Mouse (Mus musculus): Measurements from ENCODE around the gene Acaca. TPM values are rescaled to one million over a fixed set of nuclear protein-coding genes. Genes with fewer than 3 reads are reported as not detected.

The Acaca gene
- 14.3 to 40.4 TPM (median 28.7 TPM) in 3 replicates for total RNA-seq (2017)

- ATAC-seq (replicated peaks; ENCODE audit: insufficient number of reproducible peaks, low FRiP score, low TSS enrichment, poor library complexity, severe bottlenecking): peak; percentile 66; the same call in 1 of the 2 replicates
Observed at GRCm38 (mm10) chr11:84128943-84129798, at the start of gene Acaca, which contains the start of gene Tada2a. Acaca (plus strand) TSS chr11:84129672. Tada2a (minus strand) TSS chr11:84129600.

DNA sequence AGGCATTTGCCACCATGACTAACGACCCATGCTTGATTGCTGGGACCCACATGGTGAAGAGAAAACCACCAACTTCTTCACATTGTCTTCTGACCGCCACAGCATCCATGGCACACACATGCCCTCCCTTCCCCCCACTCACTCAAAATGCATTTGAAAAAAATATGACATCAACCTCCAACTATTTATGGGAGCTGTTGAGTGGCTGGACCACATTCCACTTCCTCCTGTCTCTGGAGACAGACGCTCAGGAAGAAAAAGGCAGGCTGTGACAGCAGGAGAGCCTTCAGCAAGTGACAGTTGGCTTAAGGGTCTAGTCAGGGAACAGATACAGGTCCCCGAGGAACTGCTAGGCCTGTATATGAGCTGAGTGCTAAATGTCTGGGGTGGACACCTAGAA is 49.6 kb upstream of the Acaca start:
- ATAC-seq (replicated peaks; ENCODE audit: insufficient number of reproducible peaks, low FRiP score, low TSS enrichment, poor library complexity, severe bottlenecking): no peak

- no peak for ATAC-seq (replicated peaks; ENCODE audit: insufficient number of reproducible peaks, low FRiP score, low TSS enrichment, poor library complexity, severe bottlenecking)
Observed at GRCm38 (mm10) chr11:84080327-84080726, 49.1 kb upstream of the Acaca start.

- no peak for ATAC-seq (replicated peaks; ENCODE audit: insufficient number of reproducible peaks, low FRiP score, low TSS enrichment, poor library complexity, severe bottlenecking)
Observed at GRCm38 (mm10) chr11:84081901-84082300, 47.6 kb upstream of the Acaca start.

GRCm38 (mm10) chr11:84090572-84090971 is 38.9 kb upstream of the Acaca start:
- no peak for ATAC-seq (replicated peaks; ENCODE audit: insufficient number of reproducible peaks, low FRiP score, low TSS enrichment, poor library complexity, severe bottlenecking)

DNA sequence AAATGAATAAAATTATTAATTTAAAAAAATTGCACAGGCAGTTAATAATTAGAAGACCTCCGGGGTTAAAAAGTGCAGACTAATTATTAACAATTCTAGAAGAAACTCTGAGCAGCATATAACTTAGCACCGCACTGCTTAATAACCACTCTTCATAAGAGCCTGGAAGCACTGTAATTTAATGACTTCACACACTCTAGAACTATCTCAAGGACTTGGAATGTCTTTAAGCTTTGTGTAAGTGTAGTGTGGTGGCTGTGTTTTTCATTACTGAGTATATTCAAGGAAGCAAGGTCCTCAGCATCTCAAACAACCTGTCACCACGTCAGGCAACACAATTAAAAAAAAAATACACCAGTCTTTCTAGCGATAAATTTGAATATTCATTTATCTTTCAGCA is 34.4 kb upstream of the Acaca start:
- ATAC-seq (replicated peaks; ENCODE audit: insufficient number of reproducible peaks, low FRiP score, low TSS enrichment, poor library complexity, severe bottlenecking): no peak

GRCm38 (mm10) chr11:84097251-84097998 is 32.0 kb upstream of the Acaca start:
- ATAC-seq (replicated peaks; ENCODE audit: insufficient number of reproducible peaks, low FRiP score, low TSS enrichment, poor library complexity, severe bottlenecking): no peak

GRCm38 (mm10) chr11:84101182-84101581 is 28.3 kb upstream of the Acaca start:
- ATAC-seq (replicated peaks; ENCODE audit: insufficient number of reproducible peaks, low FRiP score, low TSS enrichment, poor library complexity, severe bottlenecking): no peak

DNA sequence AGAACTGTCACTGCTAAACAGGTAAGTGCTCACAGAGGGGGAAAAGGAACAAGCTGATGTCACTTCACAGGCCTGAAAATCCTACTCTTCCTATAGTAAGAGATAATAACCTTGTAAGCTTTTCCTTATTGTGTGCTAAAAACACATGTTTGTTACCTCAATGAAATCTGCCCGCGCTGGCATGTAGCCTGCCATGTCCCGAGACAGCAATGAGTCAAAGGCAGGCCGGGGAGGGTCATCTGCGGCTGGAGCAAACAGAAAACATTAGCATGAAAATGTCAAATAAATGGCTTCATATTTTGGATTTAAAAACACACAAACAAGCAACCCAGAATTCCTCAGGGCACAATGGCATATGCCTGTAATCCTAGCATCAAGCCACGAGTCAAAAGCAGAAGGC is 25.4 kb upstream of the Acaca start:
- no peak for ATAC-seq (replicated peaks; ENCODE audit: insufficient number of reproducible peaks, low FRiP score, low TSS enrichment, poor library complexity, severe bottlenecking)

DNA sequence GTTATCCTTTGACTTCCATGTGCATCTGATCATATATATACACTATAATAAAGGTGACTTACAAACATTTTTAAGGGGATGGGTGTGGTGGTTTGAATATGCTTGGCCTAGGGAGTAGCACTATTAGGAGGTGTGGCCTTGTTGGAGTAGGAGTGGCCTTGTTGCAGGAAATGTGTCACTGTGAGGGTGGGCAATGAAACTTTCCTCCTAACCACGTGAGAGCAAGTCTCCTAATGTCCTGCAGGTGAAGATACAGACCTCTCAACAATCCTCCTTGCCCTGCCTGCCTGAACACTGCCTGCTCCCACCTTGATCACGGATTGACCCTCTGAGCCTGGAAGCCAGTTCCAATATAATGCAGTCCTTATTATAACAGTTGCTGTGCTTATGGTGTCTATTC is 22.3 kb upstream of the Acaca start:
- ATAC-seq (replicated peaks; ENCODE audit: insufficient number of reproducible peaks, low FRiP score, low TSS enrichment, poor library complexity, severe bottlenecking): no peak

- no peak for ATAC-seq (replicated peaks; ENCODE audit: insufficient number of reproducible peaks, low FRiP score, low TSS enrichment, poor library complexity, severe bottlenecking)
Observed at GRCm38 (mm10) chr11:84113623-84114022, 15.8 kb upstream of the Acaca start.

DNA sequence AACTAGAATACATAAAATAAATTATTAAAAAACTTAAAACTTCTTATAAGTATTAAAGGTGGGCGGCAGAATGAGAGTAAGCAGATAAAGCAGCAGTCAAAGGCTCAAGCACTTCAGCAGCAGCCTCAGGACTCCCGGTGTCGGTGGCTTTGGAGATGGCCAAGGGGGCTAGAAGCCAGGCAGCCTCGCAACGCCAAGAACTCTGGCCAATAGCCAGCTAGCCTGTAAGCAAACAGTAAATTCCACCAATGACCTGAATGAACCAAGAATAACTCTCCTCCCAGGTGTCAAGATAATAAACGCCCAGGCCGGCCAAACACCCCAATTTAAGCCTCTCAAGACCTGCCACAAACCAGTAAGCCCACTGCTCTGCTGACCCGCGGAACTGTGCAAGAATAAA is 13.8 kb upstream of the Acaca start:
- no peak for ATAC-seq (replicated peaks; ENCODE audit: insufficient number of reproducible peaks, low FRiP score, low TSS enrichment, poor library complexity, severe bottlenecking)

GRCm38 (mm10) chr11:84116221-84116620 is 13.3 kb upstream of the Acaca start:
- ATAC-seq (replicated peaks; ENCODE audit: insufficient number of reproducible peaks, low FRiP score, low TSS enrichment, poor library complexity, severe bottlenecking): no peak

DNA sequence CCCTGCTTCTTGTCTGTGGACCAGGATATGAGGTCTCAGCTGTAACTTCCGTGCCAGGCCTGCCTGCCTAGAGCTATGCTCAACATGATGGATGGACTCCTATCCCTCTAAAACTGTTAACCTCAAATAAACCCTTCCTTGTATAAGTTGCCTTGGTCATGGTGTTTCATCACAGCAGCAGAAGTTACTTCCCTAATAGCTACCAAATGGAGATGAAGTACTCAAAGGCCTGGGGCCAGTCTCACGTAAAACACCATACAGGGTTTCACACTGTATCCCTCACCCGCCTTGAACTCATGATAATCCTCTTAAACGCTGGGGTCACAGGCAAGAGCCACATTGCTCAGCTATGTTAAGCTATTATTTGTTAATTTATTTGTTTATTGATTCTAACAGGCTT is 12.0 kb upstream of the Acaca start:
- ATAC-seq (replicated peaks; ENCODE audit: insufficient number of reproducible peaks, low FRiP score, low TSS enrichment, poor library complexity, severe bottlenecking): no peak

GRCm38 (mm10) chr11:84121051-84121956 is 8.2 kb upstream of the Acaca start:
- ATAC-seq (replicated peaks; ENCODE audit: insufficient number of reproducible peaks, low FRiP score, low TSS enrichment, poor library complexity, severe bottlenecking): no peak

- ATAC-seq (replicated peaks; ENCODE audit: insufficient number of reproducible peaks, low FRiP score, low TSS enrichment, poor library complexity, severe bottlenecking): no peak
Observed at GRCm38 (mm10) chr11:84127977-84128376, 1.5 kb upstream of the Acaca start.

DNA sequence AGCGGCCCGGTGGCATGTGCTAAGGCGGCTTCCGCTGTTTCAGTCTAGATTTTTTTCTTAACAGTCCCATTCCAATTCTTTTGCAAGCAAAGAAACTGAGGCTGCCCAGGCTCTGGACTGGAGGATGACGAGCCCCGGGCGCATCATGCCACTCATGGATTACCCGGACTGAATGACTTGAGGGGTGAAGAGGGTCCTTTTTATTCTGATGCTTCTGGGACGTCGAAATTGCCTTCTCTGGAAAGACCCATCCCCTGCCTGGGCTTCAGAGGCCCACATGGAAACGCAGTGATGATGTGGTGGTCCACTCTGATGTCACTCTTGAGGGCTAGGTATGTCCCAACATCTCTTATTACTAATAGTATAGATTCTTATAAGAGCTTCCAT is 320 bp downstream of the Acaca start:
- no peak for ATAC-seq (replicated peaks; ENCODE audit: insufficient number of reproducible peaks, low FRiP score, low TSS enrichment, poor library complexity, severe bottlenecking)

DNA sequence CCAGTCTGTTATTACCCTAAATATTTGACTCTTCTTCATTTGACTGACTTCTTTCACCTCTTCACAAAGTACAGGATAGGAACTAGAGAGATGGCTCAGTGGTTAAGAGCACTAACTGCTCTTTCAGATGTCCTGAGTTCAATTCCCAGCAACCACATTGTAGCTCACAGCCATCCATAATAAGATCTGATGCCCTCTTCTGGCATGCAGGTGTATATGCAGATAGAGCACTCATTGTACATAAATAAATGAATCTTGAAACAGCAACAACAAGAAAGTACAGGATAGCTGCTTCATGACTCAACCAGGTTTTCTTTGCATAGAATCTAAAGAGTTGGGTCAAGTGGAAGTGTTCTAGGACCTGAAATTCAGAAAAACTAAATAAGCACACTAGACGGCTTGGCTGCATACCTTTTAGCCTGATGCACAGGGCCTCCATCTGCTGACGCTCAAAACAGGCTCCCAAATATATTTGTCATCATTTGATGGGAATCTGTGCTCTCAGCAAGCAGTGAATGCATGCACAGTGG is 4.9 kb downstream of the Acaca start:
- no peak for ATAC-seq (replicated peaks; ENCODE audit: insufficient number of reproducible peaks, low FRiP score, low TSS enrichment, poor library complexity, severe bottlenecking)

- no peak for ATAC-seq (replicated peaks; ENCODE audit: insufficient number of reproducible peaks, low FRiP score, low TSS enrichment, poor library complexity, severe bottlenecking)
Observed at GRCm38 (mm10) chr11:84136453-84136852, 7.0 kb downstream of the Acaca start.

Measured in monocyte, adult 5-6 weeks (primary cell).